Mouse (Mus musculus): ENCODE data around the gene Gcg. TPM values are rescaled to one million over a fixed set of nuclear protein-coding genes. Genes with fewer than 3 reads are reported as not detected.
A peak's percentile ranks its signal among the peaks of the same experiment; 100 is the strongest.

The Gcg gene
- polyA plus RNA-seq, 1 experiment from 2014 or later: 53.2 TPM

- H3K27ac ChIP-seq: no peak overlapping the region
- H3K9me3 ChIP-seq: no peaks in the 10 kb centered on the region
- H3K9ac ChIP-seq: no peak overlapping the region
- no peaks in the 10 kb centered on the region for H3K4me1 ChIP-seq (replicated peaks)
- H3K27me3 ChIP-seq (replicated peaks): no peaks in the 10 kb centered on the region
- H3K36me3 ChIP-seq: no peaks in the 10 kb centered on the region
- no peak for ATAC-seq
- no peak overlapping the region for H3K4me2 ChIP-seq (replicated peaks)
- no peak overlapping the region for H3K4me3 ChIP-seq (replicated peaks)
- 40% methylated on average over 9 of the region's 9 CpGs for WGBS
Observed at GRCm38 (mm10) chr2:62458070-62458469, 25.4 kb downstream of the Gcg start.

GRCm38 (mm10) chr2:62454991-62455390, 28.5 kb downstream of the Gcg start:
- Histone ChIP-seq H3K9ac (no peak overlapping the region), H3K27me3 (replicated peaks) (no peaks in the 10 kb centered on the region), H3K4me2 (replicated peaks) (no peak overlapping the region), H3K36me3 (no peaks in the 10 kb centered on the region), H3K9me3 (no peaks in the 10 kb centered on the region), H3K4me1 (replicated peaks) (no peaks in the 10 kb centered on the region), H3K27ac (no peak overlapping the region), H3K4me3 (replicated peaks) (no peak overlapping the region)
- WGBS: 85% methylated on average over 11 of the region's 11 CpGs
- ATAC-seq: no peak

GRCm38 (mm10) chr2:62454033-62454432, 29.4 kb downstream of the Gcg start:
- H3K4me2 ChIP-seq (replicated peaks): no peak overlapping the region
- WGBS: 80% methylated on average over 6 of the region's 6 CpGs
- H3K9ac ChIP-seq: no peak overlapping the region
- H3K27me3 ChIP-seq (replicated peaks): no peaks in the 10 kb centered on the region
- H3K9me3 ChIP-seq: no peaks in the 10 kb centered on the region
- H3K4me3 ChIP-seq (replicated peaks): no peak overlapping the region
- H3K36me3 ChIP-seq: no peaks in the 10 kb centered on the region
- H3K4me1 ChIP-seq (replicated peaks): no peaks in the 10 kb centered on the region
- H3K27ac ChIP-seq: no peak overlapping the region
- ATAC-seq: no peak

- no peak overlapping the region for H3K4me3 ChIP-seq (replicated peaks)
- no peak overlapping the region for H3K4me2 ChIP-seq (replicated peaks)
- H3K9me3 ChIP-seq: no peaks in the 10 kb centered on the region
- no peaks in the 10 kb centered on the region for H3K36me3 ChIP-seq
- H3K4me1 ChIP-seq (replicated peaks): no peaks in the 10 kb centered on the region
- H3K9ac ChIP-seq: no peak overlapping the region
- WGBS: 86% methylated on average over 6 of the region's 6 CpGs
- no peak for ATAC-seq
- no peak overlapping the region for H3K27ac ChIP-seq
- H3K27me3 ChIP-seq (replicated peaks): no peaks in the 10 kb centered on the region
Observed at GRCm38 (mm10) chr2:62450364-62450763, 33.1 kb downstream of the Gcg start.

GRCm38 (mm10) chr2:62449692-62450346, 33.6 kb downstream of the Gcg start:
- Histone ChIP-seq H3K27me3 (replicated peaks) (no peaks in the 10 kb centered on the region), H3K4me1 (replicated peaks) (no peaks in the 10 kb centered on the region), H3K27ac (no peak overlapping the region), H3K9me3 (no peaks in the 10 kb centered on the region), H3K4me3 (replicated peaks) (no peak overlapping the region), H3K36me3 (no peaks in the 10 kb centered on the region), H3K4me2 (replicated peaks) (no peak overlapping the region), H3K9ac (no peak overlapping the region)
- ATAC-seq: no peak
- 70% methylated on average over 5 of the region's 5 CpGs for WGBS

GRCm38 (mm10) chr2:62440802-62441544, 42.5 kb downstream of the Gcg start:
- peak overlapping the region; percentile 30; the same call in 1 of the 2 replicates for H3K4me2 ChIP-seq (replicated peaks)
- no peaks in the 10 kb centered on the region for H3K27me3 ChIP-seq (replicated peaks)
- no peaks in the 10 kb centered on the region for H3K9me3 ChIP-seq
- H3K4me1 ChIP-seq (replicated peaks): no peaks in the 10 kb centered on the region
- no peak overlapping the region; the same call in 1 of the 2 replicates for H3K4me3 ChIP-seq (replicated peaks)
- 62% methylated on average over 13 of the region's 13 CpGs for WGBS
- no peak overlapping the region for H3K27ac ChIP-seq
- ATAC-seq: peak; percentile 87
- no peaks in the 10 kb centered on the region for H3K36me3 ChIP-seq
- H3K9ac ChIP-seq: no peak overlapping the region

GRCm38 (mm10) chr2:62440083-62440482, 43.4 kb downstream of the Gcg start:
- Histone ChIP-seq H3K4me1 (replicated peaks) (no peaks in the 10 kb centered on the region), H3K27ac (no peak overlapping the region), H3K4me2 (replicated peaks) (no peak overlapping the region), H3K27me3 (replicated peaks) (no peaks in the 10 kb centered on the region), H3K9ac (no peak overlapping the region), H3K36me3 (no peaks in the 10 kb centered on the region), H3K4me3 (replicated peaks) (no peak overlapping the region), H3K9me3 (no peaks in the 10 kb centered on the region)
- no peak for ATAC-seq
- WGBS: 83% methylated on average over 4 of the region's 4 CpGs

GRCm38 (mm10) chr2:62431245-62431795, 52.1 kb downstream of the Gcg start:
- no peaks in the 10 kb centered on the region for H3K9me3 ChIP-seq
- WGBS: 90% methylated on average over 8 of the region's 8 CpGs
- no peak overlapping the region for H3K4me3 ChIP-seq (replicated peaks)
- H3K27me3 ChIP-seq (replicated peaks): no peaks in the 10 kb centered on the region
- H3K9ac ChIP-seq: no peak overlapping the region
- no peak overlapping the region for H3K27ac ChIP-seq
- no peaks in the 10 kb centered on the region for H3K4me1 ChIP-seq (replicated peaks)
- no peaks in the 10 kb centered on the region for H3K36me3 ChIP-seq
- no peak overlapping the region for H3K4me2 ChIP-seq (replicated peaks)
- ATAC-seq: no peak

- WGBS: 87% methylated on average over 3 of the region's 3 CpGs
- Histone ChIP-seq H3K4me1 (replicated peaks) (no peaks in the 10 kb centered on the region), H3K9me3 (no peaks in the 10 kb centered on the region), H3K36me3 (no peaks in the 10 kb centered on the region), H3K4me3 (replicated peaks) (no peak overlapping the region), H3K9ac (no peak overlapping the region), H3K27me3 (replicated peaks) (no peaks in the 10 kb centered on the region), H3K4me2 (replicated peaks) (no peak overlapping the region), H3K27ac (no peak overlapping the region)
- ATAC-seq: no peak
Observed at GRCm38 (mm10) chr2:62425941-62426340, 57.5 kb downstream of the Gcg start.

Other genes with a start within 250 kb of the Gcg start
- 69.3 and 72.5 TPM in 2 replicates for gene Dpp4, start 71.4 kb downstream of the Gcg start, polyA plus RNA-seq (2015; fragmentation: Nextera tagmentation; extraction: Ambion mirVana)
- gene Fap, start 90.4 kb upstream of the Gcg start, polyA plus RNA-seq (2015; fragmentation: Nextera tagmentation; extraction: Ambion mirVana): 11.9 and 12.4 TPM in 2 replicates
- gene Ifih1, start 162.6 kb upstream of the Gcg start, polyA plus RNA-seq (2015; fragmentation: Nextera tagmentation; extraction: Ambion mirVana): 5.2 and 7.0 TPM in 2 replicates
- gene Gca, start 180.6 kb upstream of the Gcg start, polyA plus RNA-seq (2015; fragmentation: Nextera tagmentation; extraction: Ambion mirVana): 8.8 and 9.4 TPM in 2 replicates